Mouse (Mus musculus): Measurements from ENCODE around the gene Gdpd1. TPM values are rescaled to one million over a fixed set of nuclear protein-coding genes. Genes with fewer than 3 reads are reported as not detected.
A peak's percentile ranks its signal among the peaks of the same experiment; 100 is the strongest.

Gdpd1 gene
- polyA plus RNA-seq (2016; fragmentation: Nextera tagmentation; extraction: Ambion mirVana): 16.6 and 25.9 TPM in 2 replicates

- 2% methylated on average over 43 of the region's 43 CpGs for WGBS
- Histone ChIP-seq H3K27ac (peak within 1 kb of the TSS; percentile 86), H3K27me3 (ENCODE audit: low read depth, poor library complexity, severe bottlenecking) (no peaks in the 10 kb centered on the region), H3K4me3 (peak within 1 kb of the TSS; percentile 71), H3K4me1 (peaks cover 18% of the 10 kb centered on the region), H3K36me3 (peaks cover 32% of the 10 kb centered on the region), H3K9me3 (replicated peaks) (no peaks in the 10 kb centered on the region)
- peak; percentile 93 for DNase-seq (ENCODE audit: low spot score)
Observed at GRCm38 (mm10) chr11:87073866-87074440, at the start of gene Gdpd1. Gdpd1 (minus strand) TSS chr11:87074062.

- DNase-seq (ENCODE audit: low spot score): no peak
- Histone ChIP-seq H3K4me3 (no peak overlapping the region), H3K4me1 (peaks cover 7% of the 10 kb centered on the region), H3K27me3 (ENCODE audit: low read depth, poor library complexity, severe bottlenecking) (no peaks in the 10 kb centered on the region), H3K27ac (no peak overlapping the region), H3K36me3 (peaks cover 75% of the 10 kb centered on the region), H3K9me3 (replicated peaks) (no peaks in the 10 kb centered on the region)
- 93% methylated on average over 8 of the region's 8 CpGs for WGBS
Observed at GRCm38 (mm10) chr11:87121864-87122263, 48.0 kb upstream of the Gdpd1 start.

- 16% methylated on average over 9 of the region's 9 CpGs for WGBS
- Histone ChIP-seq H3K4me3 (peak overlapping the region; percentile 98), H3K27me3 (ENCODE audit: low read depth, poor library complexity, severe bottlenecking) (no peaks in the 10 kb centered on the region), H3K27ac (peak overlapping the region; percentile 100), H3K36me3 (peaks cover 53% of the 10 kb centered on the region), H3K9me3 (replicated peaks) (no peaks in the 10 kb centered on the region), H3K4me1 (peaks cover 17% of the 10 kb centered on the region)
- DNase-seq (ENCODE audit: low spot score): no peak
Observed at GRCm38 (mm10) chr11:87110172-87110909, 36.5 kb upstream of the Gdpd1 start.

- Histone ChIP-seq H3K36me3 (peaks cover 53% of the 10 kb centered on the region), H3K4me1 (peaks cover 17% of the 10 kb centered on the region), H3K27me3 (ENCODE audit: low read depth, poor library complexity, severe bottlenecking) (no peaks in the 10 kb centered on the region), H3K9me3 (replicated peaks) (no peaks in the 10 kb centered on the region), H3K27ac (peak overlapping the region; percentile 100), H3K4me3 (peak overlapping the region; percentile 98)
- under 1% methylated on average over 42 of the region's 42 CpGs for WGBS
- peak; percentile 77 for DNase-seq (ENCODE audit: low spot score)
Observed at GRCm38 (mm10) chr11:87109519-87110171, 35.8 kb upstream of the Gdpd1 start.

GRCm38 (mm10) chr11:87108755-87109518, 35.1 kb upstream of the Gdpd1 start, which contains the start of gene Ska2:
Ska2 (plus strand) TSS chr11:87109234.
- H3K4me3 ChIP-seq: peak within 1 kb of the TSS; percentile 98
- H3K27me3 ChIP-seq (ENCODE audit: low read depth, poor library complexity, severe bottlenecking): no peaks in the 10 kb centered on the region
- under 1% methylated on average over 40 of the region's 40 CpGs for WGBS
- H3K9me3 ChIP-seq (replicated peaks): no peaks in the 10 kb centered on the region
- H3K27ac ChIP-seq: peak within 1 kb of the TSS; percentile 100
- H3K36me3 ChIP-seq: peaks cover 53% of the 10 kb centered on the region
- H3K4me1 ChIP-seq: peaks cover 17% of the 10 kb centered on the region
- DNase-seq (ENCODE audit: low spot score): peak; percentile 94

GRCm38 (mm10) chr11:87108409-87108754, 34.5 kb upstream of the Gdpd1 start, which contains the start of gene Prr11:
Prr11 (minus strand) TSS chr11:87108708.
- Histone ChIP-seq H3K27me3 (ENCODE audit: low read depth, poor library complexity, severe bottlenecking) (no peaks in the 10 kb centered on the region), H3K9me3 (replicated peaks) (no peaks in the 10 kb centered on the region), H3K4me3 (peak within 1 kb of the TSS; percentile 98), H3K36me3 (peaks cover 53% of the 10 kb centered on the region), H3K27ac (peak within 1 kb of the TSS; percentile 100), H3K4me1 (peaks cover 17% of the 10 kb centered on the region)
- under 1% methylated on average over 14 of the region's 14 CpGs for WGBS
- no peak for DNase-seq (ENCODE audit: low spot score)

- DNase-seq (ENCODE audit: low spot score): no peak
- H3K27ac ChIP-seq: peak overlapping the region; percentile 89
- H3K4me1 ChIP-seq: peaks cover 28% of the 10 kb centered on the region
- 68% methylated on average over 2 of the region's 2 CpGs for WGBS
- peak overlapping the region; percentile 95 for H3K4me3 ChIP-seq
- H3K27me3 ChIP-seq (ENCODE audit: low read depth, poor library complexity, severe bottlenecking): no peaks in the 10 kb centered on the region
- H3K9me3 ChIP-seq (replicated peaks): no peaks in the 10 kb centered on the region
- peaks cover 70% of the 10 kb centered on the region for H3K36me3 ChIP-seq
Observed at GRCm38 (mm10) chr11:87087142-87087541, 13.3 kb upstream of the Gdpd1 start.

GRCm38 (mm10) chr11:87086290-87086984, 12.6 kb upstream of the Gdpd1 start, which contains the start of gene Smg8:
Smg8 (minus strand) TSS chr11:87086774.
- Histone ChIP-seq H3K36me3 (peaks cover 70% of the 10 kb centered on the region), H3K4me1 (peaks cover 28% of the 10 kb centered on the region), H3K4me3 (peak within 1 kb of the TSS; percentile 95), H3K9me3 (replicated peaks) (no peaks in the 10 kb centered on the region), H3K27ac (peak within 1 kb of the TSS; percentile 89), H3K27me3 (ENCODE audit: low read depth, poor library complexity, severe bottlenecking) (no peaks in the 10 kb centered on the region)
- WGBS: 1% methylated on average over 43 of the region's 43 CpGs
- DNase-seq (ENCODE audit: low spot score): peak; percentile 84

GRCm38 (mm10) chr11:87085461-87085860, 11.6 kb upstream of the Gdpd1 start:
- Histone ChIP-seq H3K36me3 (peaks cover 70% of the 10 kb centered on the region), H3K4me1 (peaks cover 28% of the 10 kb centered on the region), H3K27ac (no peak overlapping the region), H3K4me3 (peak overlapping the region; percentile 95), H3K27me3 (ENCODE audit: low read depth, poor library complexity, severe bottlenecking) (no peaks in the 10 kb centered on the region), H3K9me3 (replicated peaks) (no peaks in the 10 kb centered on the region)
- WGBS: 91% methylated on average over 13 of the region's 13 CpGs
- no peak for DNase-seq (ENCODE audit: low spot score)

GRCm38 (mm10) chr11:87083712-87084111, 9.8 kb upstream of the Gdpd1 start:
- no peaks in the 10 kb centered on the region for H3K9me3 ChIP-seq (replicated peaks)

GRCm38 (mm10) chr11:87073343-87073865, 458 bp downstream of the Gdpd1 start:
- Histone ChIP-seq H3K27me3 (ENCODE audit: low read depth, poor library complexity, severe bottlenecking) (no peaks in the 10 kb centered on the region), H3K4me3 (peak overlapping the region; percentile 71), H3K4me1 (peaks cover 18% of the 10 kb centered on the region), H3K27ac (peak overlapping the region; percentile 86), H3K36me3 (peaks cover 27% of the 10 kb centered on the region), H3K9me3 (replicated peaks) (no peaks in the 10 kb centered on the region)
- peak; percentile 77 for DNase-seq (ENCODE audit: low spot score)
- WGBS: under 1% methylated on average over 24 of the region's 24 CpGs

More at GRCm38 (mm10) chr11:87083712-87084111, 9.8 kb upstream of the Gdpd1 start:
- H3K36me3 ChIP-seq: peaks cover 72% of the 10 kb centered on the region
- H3K27me3 ChIP-seq (ENCODE audit: low read depth, poor library complexity, severe bottlenecking): no peaks in the 10 kb centered on the region
- no peak overlapping the region for H3K4me3 ChIP-seq
- WGBS: 74% methylated on average over 1 of the region's 1 CpGs
- H3K27ac ChIP-seq: no peak overlapping the region
- peaks cover 28% of the 10 kb centered on the region for H3K4me1 ChIP-seq
- no peak for DNase-seq (ENCODE audit: low spot score)

- Histone ChIP-seq H3K9me3 (replicated peaks) (no peaks in the 10 kb centered on the region), H3K36me3 (peaks cover 11% of the 10 kb centered on the region; the same call in 1 of the 2 replicates), H3K27me3 (ENCODE audit: low read depth, poor library complexity, severe bottlenecking) (no peaks in the 10 kb centered on the region), H3K27ac (no peak overlapping the region), H3K4me1 (no peaks in the 10 kb centered on the region), H3K4me3 (no peak overlapping the region)
- no peak for DNase-seq (ENCODE audit: low spot score)
- WGBS: 75% methylated on average over 3 of the region's 3 CpGs
Observed at GRCm38 (mm10) chr11:87062087-87062486, 11.8 kb downstream of the Gdpd1 start.
